Mouse (Mus musculus): Measurements from ENCODE around the gene Degs1. TPM values are rescaled to one million over a fixed set of nuclear protein-coding genes. Genes with fewer than 3 reads are reported as not detected.
"Not testable (repeated sequence)": the region's sequence is repeated elsewhere in the genome, so short reads cannot be mapped to it uniquely, and the experiment has no call there.

The Degs1 gene
- 10 to 100 TPM; 44.9 to 51.8 TPM for total RNA-seq (2021)

- intact Hi-C loops (cut with DNase I): no loop called here
Measured at GRCm38 (mm10) chr1:182282091-182283075, at the start of gene Degs1. Gene Degs1 (minus strand): TSS chr1:182282804.

GRCm38 (mm10) chr1:182325919-182326318 lies 43.3 kb upstream of the Degs1 start:
- intact Hi-C loops (cut with DNase I): no loop called here

More at GRCm38 (mm10) chr1:182282091-182283075, at the start of gene Degs1:
- peak; percentile 93 for DNase-seq

GRCm38 (mm10) chr1:182324552-182324951 lies 41.9 kb upstream of the Degs1 start:
- DNase-seq: no peak
- intact Hi-C loops (cut with DNase I): no loop called here

More at GRCm38 (mm10) chr1:182325919-182326318, 43.3 kb upstream of the Degs1 start:
- no peak for DNase-seq

- intact Hi-C loops (cut with DNase I): no loop called here
- DNase-seq: no peak
Measured at GRCm38 (mm10) chr1:182323139-182323538, 40.5 kb upstream of the Degs1 start.

- intact Hi-C loops (cut with DNase I): no loop called here
- DNase-seq: no peak
Measured at GRCm38 (mm10) chr1:182314201-182314600, 31.6 kb upstream of the Degs1 start.

- DNase-seq: no peak
- intact Hi-C loops (cut with DNase I): no loop called here
Measured at GRCm38 (mm10) chr1:182313181-182313580, 30.6 kb upstream of the Degs1 start.

- intact Hi-C loops (cut with DNase I): no loop called here
- no peak for DNase-seq
Measured at GRCm38 (mm10) chr1:182311376-182311775, 28.8 kb upstream of the Degs1 start.

GRCm38 (mm10) chr1:182310316-182310715 lies 27.7 kb upstream of the Degs1 start:
- no peak for DNase-seq
- intact Hi-C loops (cut with DNase I): no loop called here

GRCm38 (mm10) chr1:182309403-182309802 lies 26.8 kb upstream of the Degs1 start:
- DNase-seq: no peak
- intact Hi-C loops (cut with DNase I): no loop called here

GRCm38 (mm10) chr1:182302916-182303315 lies 20.3 kb upstream of the Degs1 start:
- DNase-seq: no peak
- intact Hi-C loops (cut with DNase I): no loop called here

GRCm38 (mm10) chr1:182302176-182302870 lies 19.7 kb upstream of the Degs1 start:
- DNase-seq: no peak
- intact Hi-C loops (cut with DNase I): no loop called here

GRCm38 (mm10) chr1:182297821-182298220 lies 15.2 kb upstream of the Degs1 start:
- intact Hi-C loops (cut with DNase I): no loop called here
- DNase-seq: no peak

- no peak for DNase-seq
- intact Hi-C loops (cut with DNase I): no loop called here
Measured at GRCm38 (mm10) chr1:182297246-182297645, 14.6 kb upstream of the Degs1 start.

- intact Hi-C loops (cut with DNase I): no loop called here
- DNase-seq: no peak
Measured at GRCm38 (mm10) chr1:182296816-182297215, 14.2 kb upstream of the Degs1 start.

- intact Hi-C loops (cut with DNase I): no loop called here
- no peak for DNase-seq
Measured at GRCm38 (mm10) chr1:182296141-182296540, 13.5 kb upstream of the Degs1 start.

GRCm38 (mm10) chr1:182292291-182292690 lies 9.7 kb upstream of the Degs1 start:
- intact Hi-C loops (cut with DNase I): no loop called here
- no peak for DNase-seq

GRCm38 (mm10) chr1:182290741-182291140 lies 8.1 kb upstream of the Degs1 start:
- DNase-seq; intact Hi-C loops (cut with DNase I): not testable (repeated sequence)

GRCm38 (mm10) chr1:182289781-182290180 lies 7.2 kb upstream of the Degs1 start:
- intact Hi-C loops (cut with DNase I): no loop called here
- no peak for DNase-seq

- DNase-seq: no peak
- intact Hi-C loops (cut with DNase I): no loop called here
Measured at GRCm38 (mm10) chr1:182288601-182289000, 6.0 kb upstream of the Degs1 start.

GRCm38 (mm10) chr1:182287781-182288180 lies 5.2 kb upstream of the Degs1 start:
- intact Hi-C loops (cut with DNase I): no loop called here
- no peak for DNase-seq

GRCm38 (mm10) chr1:182284795-182285194 lies 2.2 kb upstream of the Degs1 start:
- intact Hi-C loops (cut with DNase I): no loop called here
- DNase-seq: no peak

GRCm38 (mm10) chr1:182283231-182283630 lies 627 bp upstream of the Degs1 start:
- intact Hi-C loops (cut with DNase I): no loop called here
- DNase-seq: no peak
